Mouse (Mus musculus) gastrocnemius, postnatal 36 days (tissue): ENCODE measurements at regions not wholly inside any gene's neighbourhood (a gene's known extent, or its start where the extent isn't known, plus 50 kb on each side); places are given as distances from the start of the nearest gene placed in this dataset.

Source experiments
- DNase-seq, 2 experiments: peaks; one replicate each; pipeline ENCODE4 v3.0.0; 2022
- intact Hi-C: fragments of 180-260 bp; cut with DNase I; formaldehyde crosslinking; loops from one replicate; pipeline ENCODE4 v1.15.1; 2025

- DNase-seq: no peak
- intact Hi-C loops: no loop called here
Observed at GRCm38 (mm10) chr6:49893113-49893512, 70.6 kb downstream of the Npy start.

- intact Hi-C loops: no loop called here
- no peak for DNase-seq
Observed at GRCm38 (mm10) chr6:49899146-49899545, 76.6 kb downstream of the Npy start.

GRCm38 (mm10) chr6:49901512-49901911, 79.0 kb downstream of the Npy start:
- DNase-seq: no peak
- intact Hi-C loops: no loop called here

GRCm38 (mm10) chr6:49904001-49904400, 81.5 kb downstream of the Npy start:
- DNase-seq: no peak
- intact Hi-C loops: no loop called here

GRCm38 (mm10) chr6:49906456-49906855, 83.9 kb downstream of the Npy start:
- intact Hi-C loops: no loop called here
- no peak for DNase-seq

- intact Hi-C loops: loop anchor here (5.0 kb wide), 1 partner anchor 402 kb away; no protein-coding TSS in a partner anchor
- DNase-seq: no peak
Observed at GRCm38 (mm10) chr6:49919089-49919812, 96.7 kb downstream of the Npy start.

- no peak for DNase-seq
- intact Hi-C loops: loop anchor here (5.0 to 10.0 kb wide), 2 partner anchors 375 to 402 kb away; no protein-coding TSS in a partner anchor
Observed at GRCm38 (mm10) chr6:49919813-49920170, 97.3 kb downstream of the Npy start.

- no peak for DNase-seq
- intact Hi-C loops: loop anchor here (10.0 kb wide), 1 partner anchor 371 kb away; no protein-coding TSS in a partner anchor
Observed at GRCm38 (mm10) chr6:49924296-49924695, 101.8 kb downstream of the Npy start.

GRCm38 (mm10) chr6:49928075-49928474, 105.6 kb downstream of the Npy start:
- intact Hi-C loops: loop anchor here (10.0 kb wide), 1 partner anchor 367 kb away; no protein-coding TSS in a partner anchor
- DNase-seq: no peak

- intact Hi-C loops: loop anchor here (5.0 kb wide), 1 partner anchor 177 kb away; no protein-coding TSS in a partner anchor
- no peak for DNase-seq
Observed at GRCm38 (mm10) chr6:49930104-49930503, 107.6 kb downstream of the Npy start.

- intact Hi-C loops: no loop called here
- DNase-seq: no peak
Observed at GRCm38 (mm10) chr6:49943087-49943486, 120.6 kb downstream of the Npy start.

- no peak for DNase-seq
- intact Hi-C loops: no loop called here
Observed at GRCm38 (mm10) chr6:49958891-49959290, 136.4 kb downstream of the Npy start.

GRCm38 (mm10) chr6:49961166-49961565, 138.7 kb downstream of the Npy start:
- DNase-seq: no peak
- intact Hi-C loops: no loop called here

GRCm38 (mm10) chr6:49965944-49966545, 143.5 kb downstream of the Npy start:
- DNase-seq: no peak
- intact Hi-C loops: no loop called here

GRCm38 (mm10) chr6:49966555-49966954, 143.5 kb upstream of the Mpp6 start:
- intact Hi-C loops: no loop called here
- DNase-seq: no peak

GRCm38 (mm10) chr6:49973258-49973865, 136.7 kb upstream of the Mpp6 start:
- intact Hi-C loops: no loop called here
- DNase-seq: no peak

GRCm38 (mm10) chr6:49977783-49978182, 132.3 kb upstream of the Mpp6 start:
- DNase-seq: no peak
- intact Hi-C loops: no loop called here

- DNase-seq: no peak
Observed at GRCm38 (mm10) chr6:49983740-49984139, 126.3 kb upstream of the Mpp6 start.

GRCm38 (mm10) chr6:49985127-49985526, 124.9 kb upstream of the Mpp6 start:
- intact Hi-C loops: no loop called here
- DNase-seq: no peak

More at GRCm38 (mm10) chr6:49983740-49984139, 126.3 kb upstream of the Mpp6 start:
- intact Hi-C loops: no loop called here

- no peak for DNase-seq
- intact Hi-C loops: no loop called here
Observed at GRCm38 (mm10) chr6:49987141-49987540, 122.9 kb upstream of the Mpp6 start.

GRCm38 (mm10) chr6:49987541-49988210, 122.4 kb upstream of the Mpp6 start:
- DNase-seq: no peak
- intact Hi-C loops: no loop called here
